Mouse (Mus musculus) ovary, postnatal 10 days (tissue): ENCODE measurements around the gene Lrrc1.
A peak's percentile ranks its signal among the peaks of the same experiment; 100 is the strongest.

Experiments
- DNase-seq: peaks from one replicate; pipeline ENCODE4 v3.0.0; 2022; ENCODE audit warnings: low spot score

Lrrc1 gene

DNA sequence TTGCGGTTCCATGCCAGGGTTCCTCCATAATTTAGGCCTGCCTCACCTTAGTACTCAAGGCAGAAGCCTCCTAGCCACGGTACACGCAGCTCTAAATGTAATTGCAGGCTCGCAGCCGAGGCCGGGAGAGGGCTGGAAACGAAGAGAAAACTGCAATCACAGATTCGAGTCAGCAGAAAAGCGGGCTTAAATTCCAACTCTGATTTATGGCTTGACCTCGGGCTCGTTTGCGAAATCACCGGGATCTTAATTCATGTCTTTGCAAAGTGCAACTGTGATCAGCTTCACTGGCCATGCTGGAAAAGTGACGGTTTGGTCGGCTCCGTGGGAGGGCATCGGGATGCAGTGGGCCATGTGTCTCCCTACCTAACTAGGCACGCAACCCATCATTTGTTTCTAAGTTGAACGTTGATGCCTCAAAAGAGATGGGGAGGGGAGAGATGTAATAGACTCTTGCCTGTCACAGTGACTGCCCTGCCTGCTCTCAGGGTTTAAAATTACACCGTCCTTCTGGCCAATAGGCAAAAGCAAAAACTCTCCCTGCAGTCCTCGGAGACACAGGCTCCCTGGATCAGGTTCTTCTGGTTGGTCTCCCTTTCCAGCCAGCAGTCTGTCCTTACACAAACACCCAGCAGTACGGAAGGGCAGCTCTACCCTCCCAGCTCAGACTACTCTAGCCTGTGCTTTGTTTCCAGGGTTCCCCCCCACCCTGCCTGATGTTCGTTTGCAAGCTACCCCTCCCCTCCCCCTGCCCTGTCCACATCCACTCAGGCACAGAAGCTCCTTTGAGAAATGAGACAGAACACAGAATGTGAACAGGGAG, 117.2 kb downstream of the Lrrc1 start:
- DNase-seq, result peak; percentile 26

DNA sequence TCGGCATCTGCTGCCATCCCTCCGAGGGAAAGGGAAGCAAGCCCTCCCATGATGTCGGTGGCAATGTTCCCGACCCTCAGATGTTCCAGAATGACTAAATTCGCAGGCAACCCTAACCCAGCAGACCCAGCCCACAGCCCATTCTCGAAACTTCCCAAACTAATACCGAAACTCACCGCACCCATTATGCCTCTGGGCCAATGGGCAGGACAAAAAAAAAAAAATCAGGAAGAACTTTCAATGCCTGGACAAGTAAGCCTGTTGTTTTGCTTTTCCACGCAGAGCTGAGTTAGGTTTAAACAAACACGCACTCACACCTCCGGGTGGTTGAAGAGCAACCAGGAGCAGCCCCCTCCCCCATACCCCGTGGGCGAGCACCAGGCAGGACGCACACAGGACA, 118.6 kb downstream of the Lrrc1 start:
- no peak for DNase-seq

DNA sequence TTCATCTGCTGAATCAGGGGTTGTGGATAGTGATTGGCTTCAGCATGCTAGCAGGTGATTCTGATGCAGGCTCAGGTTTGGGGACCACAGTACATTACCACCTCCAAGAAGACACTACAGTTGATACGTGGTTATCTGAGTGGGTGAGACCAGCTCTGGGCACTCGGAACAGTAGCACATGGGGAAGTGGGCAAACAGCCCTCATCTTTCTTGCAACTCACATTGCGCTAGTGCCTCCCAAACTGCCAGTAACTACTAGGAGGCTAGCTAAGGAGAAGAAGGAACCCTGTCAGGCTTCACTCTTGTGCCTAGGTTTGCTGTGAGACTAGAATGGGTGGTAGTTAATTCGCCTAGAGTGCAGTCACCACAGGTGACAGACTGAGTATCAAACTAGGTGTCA, 119.1 kb downstream of the Lrrc1 start:
- DNase-seq, result no peak

DNA sequence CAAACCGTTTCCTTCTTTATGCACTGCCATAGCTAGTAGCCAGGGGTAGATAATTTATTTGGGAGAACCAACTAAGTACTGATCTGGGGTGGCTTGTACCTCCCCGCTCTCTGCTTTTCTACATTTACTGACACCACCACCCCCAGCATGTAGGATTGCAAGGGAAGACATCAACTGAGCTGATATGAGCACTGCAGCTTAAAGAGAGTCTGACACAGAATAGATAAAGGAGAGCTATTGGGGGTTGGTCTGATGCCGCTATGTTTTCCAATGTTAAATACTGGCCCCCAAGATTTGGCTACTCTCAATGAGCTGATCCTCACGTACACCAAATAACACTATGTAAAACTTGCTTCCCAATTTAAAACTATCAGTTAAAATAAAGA, 124.5 kb downstream of the Lrrc1 start:
- DNase-seq, result no peak

DNA sequence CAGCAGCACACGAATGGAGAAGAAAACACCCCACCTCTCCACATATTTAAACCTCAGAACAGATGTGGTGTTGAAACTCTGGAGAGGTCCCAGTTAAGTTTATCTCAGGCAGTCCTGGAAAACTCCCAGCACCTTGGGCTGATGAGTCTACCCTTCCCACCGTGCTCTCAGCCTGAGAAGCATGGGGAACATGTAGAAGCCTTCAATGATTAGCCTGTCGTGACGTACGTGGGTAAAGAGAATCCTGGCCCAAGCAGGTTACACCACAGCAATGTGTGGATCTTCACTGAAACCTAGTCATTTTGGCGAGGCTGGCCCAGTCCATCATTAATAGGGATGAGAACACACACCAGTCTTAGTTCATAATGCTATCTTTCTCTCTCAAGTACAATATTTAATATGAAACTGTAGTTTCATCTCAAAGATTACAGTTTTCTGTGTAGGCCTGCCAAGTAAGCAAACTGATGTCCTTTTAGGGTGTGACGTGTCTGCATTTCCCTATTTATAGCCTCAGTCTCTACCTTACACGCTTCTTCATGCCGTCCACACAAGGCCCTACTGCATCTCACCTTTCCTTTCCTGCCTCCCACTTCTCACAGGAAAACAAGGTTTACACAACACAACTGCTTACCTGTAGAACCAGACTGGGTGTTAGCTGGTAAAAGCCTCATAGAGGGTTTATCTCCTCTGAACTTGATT, 125.0 kb downstream of the Lrrc1 start:
- DNase-seq, result no peak

DNA sequence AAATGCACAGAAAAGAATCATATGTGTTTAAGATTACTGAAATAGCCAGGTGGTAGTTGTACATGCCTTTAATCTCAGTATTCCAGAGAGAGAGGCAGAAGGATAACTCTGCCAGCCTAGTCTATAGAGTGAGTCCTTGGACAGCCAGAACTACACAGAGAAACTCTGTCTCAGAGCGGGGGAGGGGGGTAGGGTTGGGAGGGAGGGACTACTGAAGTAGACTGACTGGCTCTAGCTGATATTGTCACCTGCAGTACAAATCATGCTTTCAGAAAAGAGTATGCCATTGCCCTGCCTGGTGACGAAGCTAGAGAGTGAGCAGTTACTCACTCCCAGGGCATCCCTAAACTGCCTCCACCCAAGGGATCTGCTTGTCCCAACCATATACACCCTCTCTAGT, 125.9 kb downstream of the Lrrc1 start:
- DNase-seq, result no peak

DNA sequence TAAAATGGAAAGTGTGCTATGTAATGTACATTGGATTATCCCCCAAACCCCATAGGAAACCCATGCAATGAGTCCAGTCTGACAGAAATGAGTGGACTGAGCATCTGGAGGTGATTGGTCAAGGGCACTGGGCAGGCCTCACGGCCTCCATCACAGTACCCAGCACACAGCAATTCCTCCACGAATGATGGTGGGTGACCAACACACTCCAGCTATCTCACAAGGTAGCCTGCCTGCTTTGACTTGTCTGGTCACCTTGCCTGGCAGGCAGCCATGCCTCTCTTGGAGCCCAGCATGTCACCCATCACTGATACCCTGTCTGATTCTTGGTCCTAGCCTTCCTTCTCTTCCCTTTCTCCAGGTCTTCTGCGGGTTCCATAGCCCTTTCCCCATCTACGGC, 128.2 kb downstream of the Lrrc1 start:
- no peak for DNase-seq

DNA sequence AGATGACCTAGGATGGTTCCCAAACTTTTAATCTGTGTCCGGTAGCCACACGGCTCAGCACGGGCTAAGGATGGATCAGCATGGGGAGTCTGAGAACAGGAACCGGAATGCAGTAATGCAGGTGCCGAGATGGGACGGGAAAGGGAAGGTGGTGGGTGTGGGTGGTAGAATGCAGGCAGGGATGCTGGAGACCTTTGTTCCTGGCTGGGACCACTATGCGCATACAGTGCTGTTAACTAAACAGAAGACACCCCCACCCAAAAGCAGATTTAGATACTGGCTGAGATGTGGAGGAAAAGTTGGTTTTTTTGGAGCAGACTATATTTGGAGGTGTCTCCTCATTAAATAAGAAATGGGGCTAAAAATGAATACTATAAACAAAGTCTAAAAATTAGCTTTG, 128.7 kb downstream of the Lrrc1 start:
- no peak for DNase-seq

DNA sequence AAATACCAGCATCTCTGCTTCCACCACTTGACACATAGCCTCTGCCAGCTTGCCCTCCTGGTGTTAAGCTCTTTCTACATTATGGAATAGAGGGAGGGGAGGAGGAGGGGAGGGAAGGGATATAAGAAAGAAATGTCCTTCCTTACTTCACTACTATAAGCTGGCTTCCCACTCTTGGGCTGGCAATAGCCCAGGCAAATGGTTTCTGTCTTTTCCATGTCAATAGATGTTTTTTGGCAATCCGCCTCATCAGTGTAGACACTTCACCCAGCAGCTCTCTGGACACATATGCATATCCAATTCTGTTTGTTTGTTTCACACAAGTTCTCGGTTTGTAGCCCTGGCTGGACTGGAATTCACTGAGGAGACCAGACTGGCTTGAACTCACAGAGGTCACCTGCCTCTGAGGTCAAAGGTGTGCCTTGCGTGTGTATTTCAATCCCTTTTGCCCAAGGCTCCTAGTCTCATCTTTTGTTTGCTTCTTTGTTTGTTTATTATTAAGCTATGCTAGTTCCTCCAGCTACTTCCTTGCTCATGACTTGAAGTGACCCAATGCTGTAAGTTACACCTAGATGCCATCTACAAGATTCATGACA, 132.7 kb downstream of the Lrrc1 start:
- DNase-seq, result no peak

DNA sequence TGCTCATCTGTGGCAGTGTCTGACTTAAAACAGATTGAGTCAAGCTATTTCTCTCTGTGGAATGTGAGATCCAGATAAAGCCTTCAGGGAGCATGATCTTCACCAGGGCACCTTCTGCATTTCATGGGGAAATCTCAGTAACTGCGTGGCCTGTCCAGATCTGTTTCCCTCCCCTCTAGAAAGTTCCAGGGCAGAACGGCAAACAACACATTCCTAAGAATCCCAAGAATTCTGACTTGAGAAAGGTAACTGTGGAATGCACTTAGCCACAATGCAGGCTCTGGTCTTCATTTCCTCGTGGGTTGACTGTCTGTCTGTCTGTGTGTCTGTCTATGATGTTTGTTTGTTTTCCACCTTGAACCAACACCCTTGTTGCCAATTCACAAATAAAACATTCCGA, 133.7 kb downstream of the Lrrc1 start:
- no peak for DNase-seq

DNA sequence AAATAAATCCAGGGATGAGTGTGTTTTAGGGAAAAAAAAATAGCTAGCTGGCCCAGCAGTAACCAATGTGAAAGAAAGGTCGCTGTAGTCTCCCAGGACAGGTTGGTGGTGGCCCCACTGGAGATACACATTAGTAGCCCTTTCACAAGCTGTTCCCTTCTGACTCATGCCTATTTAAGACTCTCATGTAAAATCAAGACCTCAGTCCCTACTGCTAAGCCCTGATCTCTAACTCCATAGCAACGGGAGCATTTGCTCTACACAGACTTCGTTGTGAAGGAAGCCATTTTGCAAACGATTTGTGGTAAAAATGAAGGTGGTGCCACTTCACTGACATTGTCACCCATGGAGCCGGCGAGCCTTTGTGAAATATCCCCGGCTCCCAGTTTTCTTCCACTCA, 134.1 kb downstream of the Lrrc1 start:
- DNase-seq, result no peak

DNA sequence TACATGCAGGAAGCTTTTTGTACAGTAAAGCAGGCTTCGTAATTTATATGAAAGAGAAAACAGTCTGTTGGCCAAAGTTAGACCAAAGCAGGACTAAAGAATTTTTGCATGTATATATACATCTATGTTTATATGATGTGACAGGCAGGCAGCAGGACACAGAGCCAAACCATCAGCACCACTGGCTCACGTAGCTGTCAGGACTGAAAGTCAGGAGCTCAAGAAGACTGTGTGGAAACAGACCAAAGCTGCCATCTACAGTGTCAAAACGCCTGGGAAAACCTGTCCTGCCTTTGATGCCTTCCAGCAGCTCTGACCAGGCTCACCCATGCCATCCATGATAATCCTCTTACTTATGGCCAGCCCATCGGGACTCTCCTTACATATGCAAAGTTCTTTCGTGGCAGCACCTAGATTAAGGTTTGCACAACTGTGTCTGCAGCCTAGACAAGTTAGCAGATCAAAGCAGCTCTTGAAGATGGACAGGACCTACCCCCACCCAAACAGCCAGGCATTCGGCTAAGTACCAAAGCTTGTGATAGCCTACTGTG, 136.5 kb downstream of the Lrrc1 start:
- no peak for DNase-seq

DNA sequence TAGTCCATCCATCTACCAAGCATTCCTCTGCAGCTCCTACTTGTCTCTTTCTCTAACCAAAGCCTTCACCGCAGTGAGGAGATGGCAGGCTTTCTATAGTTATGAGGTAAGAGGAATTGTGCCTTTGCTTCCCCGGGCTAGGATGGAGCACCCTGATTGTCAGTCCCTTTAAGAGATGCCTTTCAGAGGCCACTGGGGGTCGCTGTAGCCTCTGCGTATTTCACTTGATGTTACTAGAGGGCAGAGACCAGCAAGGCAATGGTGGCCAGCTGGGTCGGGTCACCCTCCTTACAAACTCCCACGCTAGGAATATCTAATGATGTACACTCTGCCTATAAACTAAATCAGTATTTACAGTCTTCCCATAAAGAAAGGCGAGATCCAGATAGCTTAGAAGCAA, 137.8 kb downstream of the Lrrc1 start:
- no peak for DNase-seq

DNA sequence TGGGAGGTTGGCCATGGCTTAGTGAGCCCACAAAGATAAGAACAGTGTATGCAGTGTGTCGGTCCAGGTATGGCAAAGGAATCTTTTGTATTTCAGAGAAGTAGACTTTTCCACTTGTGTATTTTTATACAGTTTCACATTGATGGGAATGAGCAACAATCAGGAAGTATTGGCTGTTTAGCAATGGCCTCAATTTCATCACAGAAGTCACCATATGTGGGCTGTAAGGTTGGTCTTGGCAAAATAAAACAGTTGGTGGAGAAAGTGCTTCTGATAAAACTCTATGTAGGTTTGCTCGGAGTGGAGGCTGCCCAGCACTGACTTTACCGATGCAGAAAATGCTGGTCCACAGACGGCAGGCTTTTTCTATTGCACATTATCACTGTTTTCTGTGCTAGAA, 140.2 kb downstream of the Lrrc1 start:
- no peak for DNase-seq

DNA sequence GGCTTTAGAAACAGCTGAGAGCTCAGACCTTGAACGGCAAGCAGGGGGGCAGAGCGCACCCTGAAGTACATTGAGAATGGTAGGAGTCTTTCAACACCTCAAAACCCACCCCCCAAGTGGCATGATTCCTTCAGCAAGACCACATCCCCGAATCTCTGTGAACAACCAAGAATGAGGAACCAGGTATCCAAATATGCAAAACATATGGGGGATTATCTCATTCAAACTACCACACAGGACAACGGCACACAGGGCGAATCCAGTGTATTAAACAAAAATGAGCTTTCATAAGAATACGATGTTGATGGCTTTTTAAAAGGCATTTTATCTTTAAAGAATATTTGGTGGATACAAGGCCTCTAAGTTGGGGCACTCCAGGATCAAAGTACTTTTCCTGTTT, 140.7 kb downstream of the Lrrc1 start:
- no peak for DNase-seq

DNA sequence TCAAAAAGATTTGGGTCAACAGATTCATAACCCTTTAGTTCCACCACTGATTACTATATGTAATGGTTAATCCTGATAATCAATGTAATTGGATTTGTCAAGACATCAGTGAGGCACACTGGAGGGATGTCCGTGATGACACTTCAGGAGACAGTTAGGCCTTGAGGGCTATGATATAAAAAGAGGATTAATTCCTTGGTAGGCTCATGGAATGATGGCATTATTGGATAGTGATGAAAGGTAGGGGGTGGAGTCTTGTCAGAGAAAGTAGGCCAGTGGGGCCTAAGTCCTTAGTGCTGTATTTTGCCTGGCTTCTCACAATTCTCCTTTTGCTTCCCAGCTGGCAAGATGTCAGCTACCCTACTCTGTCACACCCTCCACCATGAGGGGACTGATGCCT, 141.7 kb downstream of the Lrrc1 start:
- DNase-seq, result no peak

DNA sequence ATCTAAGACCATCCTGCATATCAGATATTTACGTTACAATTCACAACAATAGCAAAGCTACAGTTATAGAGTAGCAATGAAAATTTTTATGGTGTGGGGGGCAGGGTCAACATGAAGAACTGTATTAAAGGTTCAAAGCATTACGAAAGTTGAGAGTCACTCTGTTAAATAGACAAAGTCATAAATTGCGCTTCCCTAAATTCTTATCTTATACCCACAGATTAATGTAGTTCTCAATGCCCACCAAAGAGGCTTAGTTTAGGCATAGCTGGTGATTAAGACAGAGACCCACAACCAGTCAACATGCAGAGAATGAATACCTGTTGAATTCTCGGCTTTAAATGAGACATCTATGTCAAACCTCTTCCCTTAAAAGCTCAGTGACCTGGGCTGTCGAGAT, 144.9 kb downstream of the Lrrc1 start:
- no peak for DNase-seq

DNA sequence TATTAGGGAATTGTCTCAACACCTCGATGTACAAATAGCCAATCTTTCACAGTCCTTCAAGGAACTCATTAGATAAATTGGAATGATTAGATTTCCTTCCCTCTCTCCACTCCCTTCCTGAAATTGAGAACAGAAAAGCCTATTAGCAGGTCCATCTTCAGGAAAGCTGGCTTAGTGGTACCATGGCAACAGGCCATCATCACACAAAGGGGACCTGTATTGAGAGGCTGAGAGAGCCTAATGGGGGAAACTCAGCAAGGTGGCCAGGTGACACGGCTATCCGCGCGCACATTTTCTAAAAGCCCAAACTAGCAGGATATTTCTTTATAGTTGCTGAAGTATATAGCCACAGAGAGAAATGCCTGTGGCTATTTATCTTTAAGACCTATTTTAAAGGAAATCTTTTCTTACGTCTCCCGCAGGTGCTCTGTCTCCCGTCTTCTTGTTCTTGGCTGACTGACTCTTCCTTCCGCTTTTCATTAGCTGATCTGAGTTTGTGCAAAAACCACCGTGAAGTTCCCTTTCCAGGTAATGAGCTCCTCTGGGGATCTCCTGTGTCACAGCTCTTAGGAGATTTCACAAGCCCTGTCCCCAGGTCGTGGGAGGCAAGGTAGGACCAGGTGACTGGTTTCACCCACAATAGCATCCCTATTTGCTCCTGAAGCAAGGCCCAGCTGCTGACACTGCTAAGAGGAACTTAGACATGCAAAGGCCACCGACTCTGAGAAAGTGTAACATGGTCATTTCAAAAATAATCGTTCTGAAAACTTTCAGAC, 145.6 kb downstream of the Lrrc1 start:
- DNase-seq, result no peak

DNA sequence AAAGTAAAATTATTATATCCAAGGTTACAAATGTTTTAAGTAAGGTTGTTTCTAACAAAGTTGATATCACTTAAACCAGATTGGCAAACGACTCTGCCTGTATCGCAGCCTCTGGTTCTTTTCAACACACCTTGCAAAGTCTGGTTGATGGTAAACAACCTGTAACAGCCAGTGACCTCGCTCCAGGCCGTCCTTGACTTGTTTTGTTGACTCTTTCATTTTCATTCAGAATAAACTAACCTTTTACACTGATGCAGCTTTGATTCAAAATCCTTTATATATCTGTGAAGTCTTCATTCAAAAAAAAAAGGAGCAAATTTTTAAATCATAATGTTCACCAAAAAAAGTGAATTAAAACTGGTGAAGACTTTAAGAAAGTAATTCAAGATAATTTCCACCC, 147.6 kb downstream of the Lrrc1 start:
- DNase-seq, result no peak

DNA sequence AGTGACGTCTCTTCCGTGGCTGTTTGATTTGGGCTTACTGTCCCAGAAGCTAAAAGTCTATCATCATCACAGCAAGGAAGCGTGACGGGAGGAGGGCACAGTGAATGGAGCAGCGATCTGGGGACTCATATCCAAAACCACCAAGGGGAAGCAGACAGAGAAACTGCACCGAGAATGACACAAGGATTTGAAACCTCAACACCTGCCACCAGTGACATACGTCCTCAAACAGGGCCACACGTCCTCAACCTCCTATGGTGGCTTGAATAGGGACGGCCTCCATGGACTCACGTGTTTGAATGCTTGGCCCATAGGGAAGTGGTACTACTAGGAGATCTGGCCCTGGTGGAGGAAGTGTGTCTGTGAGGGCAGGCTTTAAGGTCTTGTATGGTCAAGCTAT, 153.4 kb downstream of the Lrrc1 start:
- DNase-seq, result no peak

DNA sequence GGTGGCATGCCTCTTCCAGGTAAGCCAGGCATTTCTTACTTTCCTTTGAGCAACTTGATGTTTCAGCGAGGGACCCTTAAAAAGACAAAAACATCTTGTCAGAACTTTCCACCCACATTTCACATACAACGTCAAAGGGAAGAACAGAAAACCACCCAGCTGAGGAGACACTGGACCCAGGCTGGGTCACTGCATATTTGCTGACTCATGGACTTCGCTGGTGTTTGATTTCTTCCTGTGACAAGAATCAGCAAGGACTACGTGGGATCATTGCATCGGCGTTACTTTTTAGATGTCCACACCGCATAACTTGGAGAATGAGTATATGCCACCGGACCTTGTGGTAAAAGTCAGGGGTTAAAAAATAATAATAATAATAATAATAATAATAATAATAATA, 155.7 kb downstream of the Lrrc1 start:
- no peak for DNase-seq

DNA sequence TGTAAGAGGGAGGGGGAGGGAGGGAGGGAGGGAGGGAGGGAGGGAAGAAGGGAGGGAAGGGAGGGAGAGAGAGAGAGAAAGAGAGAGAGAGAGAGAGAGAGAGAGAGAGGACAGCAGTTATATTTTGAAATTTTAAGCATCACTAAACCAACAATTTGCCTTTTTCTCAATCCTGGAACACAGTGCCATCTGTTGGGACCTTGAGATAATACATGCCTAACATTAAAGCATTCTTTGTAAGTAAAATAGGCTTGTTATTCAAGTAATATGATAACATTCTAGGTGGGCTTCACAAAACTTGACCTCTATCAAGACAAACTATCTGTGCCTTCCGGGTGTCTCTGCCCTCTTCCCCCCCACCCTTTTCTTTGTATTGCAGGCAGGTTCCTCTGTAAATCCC, 157.9 kb downstream of the Lrrc1 start:
- no peak for DNase-seq
